Comparison of ENCODE assay signal across 8 mouse cellular contexts in the genomic region with DNA sequence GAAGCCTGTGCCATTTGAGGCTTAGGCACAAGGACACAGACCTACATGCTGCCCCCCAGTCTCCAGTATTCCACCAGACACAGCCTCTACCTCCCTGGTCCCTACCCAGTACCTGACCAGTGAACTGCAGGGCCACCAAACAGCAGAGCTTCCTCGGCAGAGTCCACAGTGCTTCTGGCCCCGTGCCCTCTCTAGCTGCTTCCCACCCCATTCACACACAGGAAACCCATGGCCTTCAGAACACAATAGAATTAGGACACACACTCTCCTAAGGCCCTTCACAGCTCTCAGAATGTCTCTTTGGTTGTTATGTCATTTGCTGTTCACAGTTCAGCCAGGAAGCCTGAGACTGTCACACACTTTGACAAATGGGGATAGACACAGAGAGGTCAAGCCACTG. TPM values are rescaled to one million over a fixed set of nuclear protein-coding genes. Genes with fewer than 3 reads are reported as not detected.
DNase-seq lines count a peak whose midpoint lies in the region; ATAC-seq lines count a peak whose summit lies in the region.

Gene Igf2, minus strand, starts transcription at position 158 of the 400 bp plus-strand sequence.

- 80% methylated on average over 2 of the region's 2 CpGs for WGBS in neural tube, embryonic 11.5 days
- 44% methylated on average over 2 of the region's 2 CpGs for WGBS in hindbrain, embryonic 14.5 days
- 59% methylated on average over 2 of the region's 2 CpGs for WGBS in limb, embryonic 10.5 days
- WGBS in stomach, embryonic 14.5 days, result 74% methylated on average over 2 of the region's 2 CpGs

- DNase-seq in neural tube, embryonic 11.5 days (ENCODE audit: low spot score), result no peak
- no peak for DNase-seq in neural tube, embryonic 10.5 days (ENCODE audit: extremely low spot score, low spot score)
- no peak for DNase-seq in gastrocnemius, adult 8-10 months (ENCODE audit: low spot score in 2 of 2)
- no peak for DNase-seq in hindbrain, embryonic 14.5 days (ENCODE audit: low spot score)
- no peak for DNase-seq in limb, embryonic 10.5 days (ENCODE audit: low spot score)
- DNase-seq in MN1 (ENCODE audit: low spot score), result no peak
- DNase-seq in c-Kit-positive CD71-positive TER-119-positive erythroid progenitor cells, embryonic 14.5 days (ENCODE audit: low spot score), result no peak

- peaks cover 18% of the 10 kb centered on the region for H3K9me3 ChIP-seq in neural tube, embryonic 11.5 days (ENCODE audit: control insufficient read depth, low read length)
- peaks cover 8% of the 10 kb centered on the region; the same call in 1 of the 2 replicates for H3K9me3 ChIP-seq in hindbrain, embryonic 14.5 days (ENCODE audit: control insufficient read depth, low read length)
- H3K9me3 ChIP-seq in limb, embryonic 10.5 days (replicated peaks), result peaks cover 20% of the 10 kb centered on the region
- peaks cover 21% of the 10 kb centered on the region for H3K9me3 ChIP-seq in stomach, embryonic 14.5 days (ENCODE audit: control insufficient read depth, low read depth, low read length)

- no peak within 1 kb of the TSS for H3K4me2 ChIP-seq in neural tube, embryonic 11.5 days (ENCODE audit: low read depth)
- no peak within 1 kb of the TSS for H3K4me2 ChIP-seq in hindbrain, embryonic 14.5 days (replicated peaks)
- no peak within 1 kb of the TSS for H3K4me2 ChIP-seq in stomach, embryonic 14.5 days (replicated peaks; ENCODE audit: low read depth, low read length)

- no peak within 1 kb of the TSS for H3K9ac ChIP-seq in neural tube, embryonic 11.5 days (ENCODE audit: low read length)
- H3K9ac ChIP-seq in hindbrain, embryonic 14.5 days, result no peak within 1 kb of the TSS
- H3K9ac ChIP-seq in stomach, embryonic 14.5 days (replicated peaks; ENCODE audit: low read depth, low read length), result no peak within 1 kb of the TSS

- ATAC-seq in neural tube, embryonic 11.5 days (ENCODE audit: insufficient read depth, low FRiP score, low TSS enrichment), result no peak
- ATAC-seq in hindbrain, embryonic 14.5 days (ENCODE audit: low FRiP score), result no peak
- no peak for ATAC-seq in stomach, embryonic 14.5 days (ENCODE audit: insufficient number of reproducible peaks, insufficient read depth, low FRiP score, low read depth)

- H3K36me3 ChIP-seq in neural tube, embryonic 11.5 days (ENCODE audit: control insufficient read depth, insufficient read depth, low read length), result no peaks in the 10 kb centered on the region
- no peaks in the 10 kb centered on the region for H3K36me3 ChIP-seq in hindbrain, embryonic 14.5 days (replicated peaks; ENCODE audit: control insufficient read depth, insufficient read depth)
- peaks cover 48% of the 10 kb centered on the region for H3K36me3 ChIP-seq in limb, embryonic 10.5 days
- peaks cover 5% of the 10 kb centered on the region; the same call in 1 of the 2 replicates for H3K36me3 ChIP-seq in stomach, embryonic 14.5 days (ENCODE audit: control insufficient read depth, insufficient read depth, low read length)

- peaks cover 48% of the 10 kb centered on the region for H3K27me3 ChIP-seq in neural tube, embryonic 11.5 days (ENCODE audit: control insufficient read depth, insufficient read depth, low read length)
- H3K27me3 ChIP-seq in hindbrain, embryonic 14.5 days (ENCODE audit: control insufficient read depth, insufficient read depth, low read length), result peaks cover 56% of the 10 kb centered on the region
- H3K27me3 ChIP-seq in limb, embryonic 10.5 days (ENCODE audit: low read depth, poor library complexity, severe bottlenecking), result peaks cover 56% of the 10 kb centered on the region
- H3K27me3 ChIP-seq in stomach, embryonic 14.5 days (ENCODE audit: control insufficient read depth, insufficient read depth, low read length), result 0 out of 2 replicates have a peak, but pooled peaks cover 11% of the 10 kb centered on the region

- H3K4me3 ChIP-seq in neural tube, embryonic 11.5 days (ENCODE audit: low read depth, low read length), result no peak within 1 kb of the TSS
- no peak within 1 kb of the TSS for H3K4me3 ChIP-seq in hindbrain, embryonic 14.5 days (replicated peaks; ENCODE audit: low read length)
- peak within 1 kb of the TSS; percentile 77; the same call in 1 of the 2 replicates for H3K4me3 ChIP-seq in limb, embryonic 10.5 days
- no peak within 1 kb of the TSS for H3K4me3 ChIP-seq in stomach, embryonic 14.5 days (ENCODE audit: low read depth, low read length)

- no peak within 1 kb of the TSS for H3K27ac ChIP-seq in neural tube, embryonic 11.5 days (ENCODE audit: low read depth, low read length)
- no peak within 1 kb of the TSS for H3K27ac ChIP-seq in hindbrain, embryonic 14.5 days
- peak within 1 kb of the TSS; percentile 99 for H3K27ac ChIP-seq in limb, embryonic 10.5 days
- H3K27ac ChIP-seq in stomach, embryonic 14.5 days (ENCODE audit: low read length), result no peak within 1 kb of the TSS

- peaks cover 4% of the 10 kb centered on the region; the same call in 1 of the 2 replicates for H3K4me1 ChIP-seq in neural tube, embryonic 11.5 days (ENCODE audit: control insufficient read depth, insufficient read depth, low read length)
- no peaks in the 10 kb centered on the region for H3K4me1 ChIP-seq in hindbrain, embryonic 14.5 days (replicated peaks; ENCODE audit: control insufficient read depth, insufficient read depth, low read length)
- peaks cover 36% of the 10 kb centered on the region for H3K4me1 ChIP-seq in limb, embryonic 10.5 days
- no peaks in the 10 kb centered on the region for H3K4me1 ChIP-seq in stomach, embryonic 14.5 days (ENCODE audit: control insufficient read depth, insufficient read depth, low read length)

RNA-seq across cellular contexts. Expression of gene Igf2, which starts in this region (rescaled TPM):
- 316 and 368 TPM in 2 replicates for polyA plus RNA-seq in neural tube, embryonic 11.5 days (2014; fragmentation: Nextera tagmentation; extraction: Ambion mirVana)
- 10 to 100 TPM; 15.7 to 28.1 (median 22.3) TPM for total RNA-seq in gastrocnemius, adult 8-10 months (2022)
- 141 and 194 TPM in 2 replicates for polyA plus RNA-seq in hindbrain, embryonic 14.5 days (2014; fragmentation: Nextera tagmentation; extraction: Ambion mirVana)
- 769 and 872 TPM in 2 replicates for polyA plus RNA-seq in limb, embryonic 10.5 days (2016; fragmentation: Nextera tagmentation; extraction: Ambion mirVana)
- polyA plus RNA-seq in stomach, embryonic 14.5 days (2014; fragmentation: Nextera tagmentation; extraction: Ambion mirVana), result 1,256 and 1,341 TPM in 2 replicates
